Mouse (Mus musculus) midbrain, postnatal 0 days (tissue): ENCODE measurements around the gene March7. TPM values are rescaled to one million over a fixed set of nuclear protein-coding genes. Genes with fewer than 3 reads are reported as not detected.
A peak's percentile ranks its signal among the peaks of the same experiment; 100 is the strongest.

Experiments used
- ATAC-seq: fragments of 200-750 bp; cut with Nextera tagmentation; 2 replicates; pipeline ENCODE4 v1.8.0; 2017; ENCODE audit warnings: moderate number of reproducible peaks, mild to moderate bottlenecking, moderate TSS enrichment, moderate library complexity; ENCODE audit not compliant: low FRiP score
- DNase-seq: peaks from one replicate; pipeline ENCODE4 v3.0.0-alpha.2; 2015; ENCODE audit warnings: low spot score
- H3K27ac ChIP-seq: fragments of 300-500 bp; sonication (generic); 2 replicates; pipeline ENCODE4 v1.5.1; 2014; ENCODE audit warnings: low read depth, mild to moderate bottlenecking, low read length, mixed read lengths
- H3K27me3 ChIP-seq: fragments of 300-500 bp; sonication (generic); 2 replicates; pipeline ENCODE4 v1.6.1; 2014; ENCODE audit warnings: low read length, control low read depth, mixed read lengths; ENCODE audit not compliant: insufficient read depth
- H3K36me3 ChIP-seq: fragments of 300-500 bp; sonication (generic); 2 replicates; pipeline ENCODE4 v1.6.1; 2014; ENCODE audit warnings: low read length, control low read depth, mixed read lengths; ENCODE audit not compliant: insufficient read depth
- H3K4me1 ChIP-seq: fragments of 300-500 bp; sonication (generic); 2 replicates; pipeline ENCODE4 v1.6.1; 2014; ENCODE audit warnings: mild to moderate bottlenecking, control low read depth, antibody characterized with exemption, low read length, mixed read lengths; ENCODE audit not compliant: insufficient read depth
- H3K4me2 ChIP-seq: fragments of 300-500 bp; sonication (generic); 2 replicates; pipeline ENCODE4 v1.6.1; 2014; ENCODE audit warnings: low read depth, mild to moderate bottlenecking, low read length, mixed read lengths; ENCODE audit not compliant: poor library complexity, severe bottlenecking
- H3K4me3 ChIP-seq: fragments of 300-500 bp; sonication (generic); 2 replicates; pipeline ENCODE4 v1.5.1; 2014; ENCODE audit warnings: low read depth, mild to moderate bottlenecking, low read length, moderate library complexity
- H3K9ac ChIP-seq: fragments of 300-500 bp; sonication (generic); replicated peaks from 2 replicates; pipeline ENCODE4 v1.6.1; 2014; ENCODE audit warnings: mild to moderate bottlenecking, low read length, moderate library complexity, mixed read lengths; ENCODE audit not compliant: poor library complexity, severe bottlenecking
- H3K9me3 ChIP-seq: fragments of 300-500 bp; sonication (generic); 2 replicates; pipeline ENCODE4 v1.6.1; 2016; ENCODE audit warnings: low read length, control low read depth
- CTCF ChIP-seq: IDR thresholded peaks from 2 replicates; pipeline ENCODE4 v1.5.1; 2016; ENCODE audit warnings: antibody characterized with exemption, mild to moderate bottlenecking
- WGBS: fragments of 180-500 bp; shearing (Covaris S2); extraction: QIAGEN DNeasy Blood & Tissue Kit; methylation state at CpG from one replicate; pipeline ENCODE4 v1.1.7; 2014; 5-methylcytosine and 5-hydroxymethylcytosine counted together
- polyA plus RNA-seq: library from polyadenylated mRNA; unstranded; fragments of >200 nt; fragmentation: Nextera tagmentation; extraction: Ambion mirVana; gene quantifications from 2 replicates; pipeline ENCODE4 v1.2.1, GENCODE M21; 2015
- total RNA-seq: library from RNA; depleted of rRNA; stranded (reverse); fragments of >200 nt; gene quantifications from 2 replicates; pipeline ENCODE4 v1.2.3, GENCODE M21; 2014

Gene March7
- total and polyA plus RNA-seq, 2 experiments from 2014 or later, result 67.1 to 76.2 TPM

DNA sequence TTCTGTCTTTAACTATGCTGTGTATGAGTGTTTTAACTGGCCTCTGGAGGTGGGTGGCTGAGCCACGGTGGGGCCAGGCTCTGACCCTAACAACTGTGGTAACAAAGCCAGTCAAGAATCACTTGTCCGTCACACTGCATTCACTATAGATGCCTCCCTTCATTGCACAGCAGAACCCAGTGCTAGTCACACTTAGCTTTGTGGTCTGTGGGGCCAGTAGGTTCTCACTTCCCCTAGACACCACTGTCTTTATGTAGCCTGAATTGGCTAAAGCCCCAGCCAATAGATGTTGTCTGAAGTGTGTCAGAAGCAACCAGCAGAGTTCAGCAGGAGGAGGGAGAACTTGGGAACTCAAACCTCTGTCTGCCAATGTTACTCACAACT, 37.2 kb upstream of the March7 start:
- Histone ChIP-seq H3K4me3 (no peak overlapping the region), H3K9ac (no peak overlapping the region), H3K4me2 (no peak overlapping the region), H3K4me1 (no peaks in the 10 kb centered on the region), H3K27me3 (no peaks in the 10 kb centered on the region), H3K36me3 (no peaks in the 10 kb centered on the region), H3K27ac (no peak overlapping the region), H3K9me3 (no peaks in the 10 kb centered on the region)
- 53% methylated on average over 2 of the region's 2 CpGs for WGBS
- ATAC-seq, result no peak
- no peak for TF ChIP-seq CTCF
- DNase-seq, result no peak

DNA sequence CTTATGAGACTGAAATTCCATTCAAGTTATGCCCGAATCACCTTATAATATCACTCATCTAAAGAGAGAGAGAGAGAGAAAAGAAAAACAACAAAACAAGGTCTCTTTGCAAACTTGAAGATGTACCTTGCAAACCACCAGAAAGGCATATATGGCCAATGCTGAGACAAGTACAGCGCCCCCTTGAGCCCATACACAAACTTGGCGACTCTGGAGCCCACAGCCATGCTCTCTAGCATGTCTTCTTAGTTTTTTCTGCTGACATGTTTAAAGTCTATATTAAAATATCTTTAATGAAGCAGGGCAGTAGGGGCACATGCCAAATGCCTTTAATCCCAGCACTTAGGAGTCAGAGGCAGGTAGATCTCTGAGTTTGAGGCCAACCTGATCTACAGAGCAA, 36.5 kb upstream of the March7 start:
- no peak for TF ChIP-seq CTCF
- H3K27me3 ChIP-seq, result no peaks in the 10 kb centered on the region
- DNase-seq, result no peak
- ATAC-seq, result no peak
- no peak overlapping the region for H3K27ac ChIP-seq
- no peaks in the 10 kb centered on the region for H3K4me1 ChIP-seq
- no peaks in the 10 kb centered on the region for H3K9me3 ChIP-seq
- H3K36me3 ChIP-seq, result no peaks in the 10 kb centered on the region
- WGBS, result 56% methylated on average over 3 of the region's 3 CpGs
- H3K9ac ChIP-seq, result no peak overlapping the region
- no peak overlapping the region for H3K4me3 ChIP-seq
- no peak overlapping the region for H3K4me2 ChIP-seq

DNA sequence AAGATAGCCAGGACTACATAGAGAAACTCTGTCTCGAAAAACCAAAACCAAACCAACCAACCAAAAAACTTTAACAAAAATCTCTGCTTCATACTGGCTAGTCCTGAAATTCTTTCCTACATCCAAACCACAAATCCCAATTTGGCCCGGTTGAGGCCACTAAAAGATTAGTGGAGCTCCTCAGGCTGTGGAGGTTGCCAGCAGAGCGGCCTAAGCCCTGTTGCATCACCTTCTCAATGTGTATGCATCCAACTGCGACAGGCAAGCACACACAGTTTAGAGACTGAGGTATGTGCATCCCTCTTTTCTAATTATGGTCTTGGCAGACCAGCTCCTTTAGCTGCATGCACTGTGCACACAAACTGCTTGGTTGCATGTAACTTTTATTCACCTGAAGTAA, 36.1 kb upstream of the March7 start:
- TF ChIP-seq CTCF, result no peak
- H3K36me3 ChIP-seq, result no peaks in the 10 kb centered on the region
- no peak overlapping the region for H3K4me2 ChIP-seq
- ATAC-seq (no peak), DNase-seq (no peak)
- no peaks in the 10 kb centered on the region for H3K27me3 ChIP-seq
- no peaks in the 10 kb centered on the region for H3K4me1 ChIP-seq
- no peak overlapping the region for H3K27ac ChIP-seq
- no peak overlapping the region for H3K9ac ChIP-seq
- H3K4me3 ChIP-seq, result no peak overlapping the region
- H3K9me3 ChIP-seq, result no peaks in the 10 kb centered on the region
- 85% methylated on average over 4 of the region's 4 CpGs for WGBS

- Histone ChIP-seq H3K9me3 (no peaks in the 10 kb centered on the region), H3K4me2 (no peak overlapping the region), H3K4me1 (no peaks in the 10 kb centered on the region), H3K27me3 (no peaks in the 10 kb centered on the region), H3K4me3 (no peak overlapping the region), H3K27ac (no peak overlapping the region), H3K9ac (no peak overlapping the region), H3K36me3 (no peaks in the 10 kb centered on the region)
- DNase-seq (no peak), ATAC-seq (no peak)
- 92% methylated on average over 2 of the region's 4 CpGs for WGBS
- TF ChIP-seq CTCF, result no peak
Observed at GRCm38 (mm10) chr2:60175078-60175477, 34.6 kb upstream of the March7 start.

DNA sequence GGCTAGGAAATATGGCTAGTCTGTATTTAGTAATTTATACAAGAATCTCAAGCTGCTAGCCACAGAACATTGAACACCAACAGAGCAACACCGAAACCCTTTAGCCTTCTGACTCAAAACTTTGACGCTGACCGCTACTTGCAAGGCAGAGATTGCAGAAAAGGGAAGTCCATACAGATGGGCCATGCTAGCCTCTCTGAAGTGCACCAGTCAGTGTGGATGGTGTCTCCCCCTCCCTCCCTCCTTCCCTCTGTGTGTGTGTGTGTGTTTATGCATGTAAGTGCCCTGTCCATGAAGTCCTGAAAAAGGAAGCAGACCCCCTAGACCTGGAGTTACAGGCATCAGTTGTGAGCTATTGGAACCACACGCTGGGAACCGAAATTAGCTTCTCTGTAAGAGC, 33.6 kb upstream of the March7 start:
- no peak overlapping the region for H3K4me2 ChIP-seq
- H3K27ac ChIP-seq, result no peak overlapping the region
- WGBS, result 86% methylated on average over 5 of the region's 5 CpGs
- no peaks in the 10 kb centered on the region for H3K36me3 ChIP-seq
- no peaks in the 10 kb centered on the region for H3K9me3 ChIP-seq
- DNase-seq (no peak), ATAC-seq (no peak)
- H3K27me3 ChIP-seq, result no peaks in the 10 kb centered on the region
- H3K4me3 ChIP-seq, result no peak overlapping the region
- H3K9ac ChIP-seq, result no peak overlapping the region
- no peak for TF ChIP-seq CTCF
- no peaks in the 10 kb centered on the region for H3K4me1 ChIP-seq

DNA sequence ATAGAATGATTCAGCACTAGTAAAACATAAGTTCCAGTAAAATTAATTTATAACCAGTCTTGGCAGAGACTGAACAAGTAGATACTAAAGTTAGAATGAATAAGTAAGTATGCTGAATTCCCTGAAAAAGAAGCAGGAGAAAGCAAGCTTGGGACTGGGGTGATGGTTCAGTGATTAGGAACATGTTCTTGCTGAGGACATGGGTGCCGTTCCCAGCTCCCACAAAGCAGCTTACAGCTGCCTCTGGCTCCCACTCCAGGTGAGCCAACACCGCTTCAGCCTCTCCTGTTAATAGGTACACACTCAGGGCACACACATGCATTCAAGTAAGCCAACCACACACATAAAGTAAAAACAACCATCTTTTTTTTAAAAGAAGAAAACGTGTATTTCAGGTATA, 32.2 kb upstream of the March7 start:
- WGBS, result 80% methylated on average over 3 of the region's 3 CpGs
- ATAC-seq, result no peak
- no peaks in the 10 kb centered on the region for H3K4me1 ChIP-seq
- no peak for DNase-seq
- no peak overlapping the region for H3K27ac ChIP-seq
- no peaks in the 10 kb centered on the region for H3K9me3 ChIP-seq
- no peaks in the 10 kb centered on the region for H3K27me3 ChIP-seq
- no peaks in the 10 kb centered on the region for H3K36me3 ChIP-seq
- no peak for TF ChIP-seq CTCF
- H3K4me2 ChIP-seq, result no peak overlapping the region
- H3K4me3 ChIP-seq, result no peak overlapping the region
- H3K9ac ChIP-seq, result no peak overlapping the region

- Histone ChIP-seq H3K27me3 (no peaks in the 10 kb centered on the region), H3K27ac (no peak overlapping the region), H3K4me2 (no peak overlapping the region), H3K4me3 (no peak overlapping the region), H3K9ac (no peak overlapping the region), H3K4me1 (no peaks in the 10 kb centered on the region), H3K36me3 (no peaks in the 10 kb centered on the region), H3K9me3 (no peaks in the 10 kb centered on the region)
- ATAC-seq (no peak), DNase-seq (no peak)
- peak; percentile 50 for TF ChIP-seq CTCF
- WGBS, result 56% methylated on average over 2 of the region's 2 CpGs
Observed at GRCm38 (mm10) chr2:60181696-60182095, 28.0 kb upstream of the March7 start.
